Mouse (Mus musculus): ENCODE measurements at regions not wholly inside any gene's neighbourhood (a gene's known extent, or its start where the extent isn't known, plus 50 kb on each side); places are given as distances from the start of the nearest gene placed in this dataset.

- TF ChIP-seq POLR2A (IDR thresholded peaks at IDR 0.05; ENCODE audit: control insufficient read depth, low read depth, low read length) (no peak), CTCF (IDR thresholded peaks at IDR 0.05; ENCODE audit: control insufficient read depth, insufficient read depth, insufficient replicate concordance, low read depth, low read length) (no peak)
These were observed 745.3 kb upstream of the Car8 start for GRCm38 (mm10) chr4:8984059-8984606.

All from testis, adult 2 months (tissue).